Mouse (Mus musculus) lung, adult 2 months (tissue): ENCODE data around the gene Nbeal2.

Experiments
- CTCF ChIP-seq: fragments of 200-500 bp; IDR thresholded peaks from 2 replicates; pipeline ENCODE4 v1.5.1; 2011; ENCODE audit warnings: mild to moderate bottlenecking, low read length, control low read depth; ENCODE audit not compliant: insufficient read depth
- POLR2A ChIP-seq: fragments of 200-500 bp; IDR thresholded peaks from 2 replicates; pipeline ENCODE4 v1.6.1; 2011; ENCODE audit warnings: low read depth, mild to moderate bottlenecking, control low read depth, low read length, borderline replicate concordance; ENCODE audit errors: extremely low read depth

DNA sequence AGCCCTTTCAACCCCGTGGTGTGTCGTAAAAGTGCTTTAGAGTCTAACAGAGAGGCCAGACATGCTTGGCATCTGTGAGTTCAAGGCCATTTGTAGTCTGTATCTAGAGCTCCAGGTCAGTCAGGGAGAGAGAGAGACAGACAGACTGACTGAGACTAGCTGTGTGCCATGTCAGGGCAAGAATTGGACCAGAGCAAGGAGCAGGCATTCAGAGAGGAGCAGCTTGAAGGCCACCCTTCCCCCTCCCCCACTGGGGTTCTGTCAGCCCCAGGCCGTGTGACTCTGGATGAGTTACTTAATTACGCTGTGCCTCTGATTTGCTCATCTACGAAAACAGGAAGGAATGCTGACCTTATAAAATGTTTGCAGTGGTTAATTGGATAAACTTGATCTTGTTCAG is 28.3 kb upstream of the Nbeal2 start:
- TF ChIP-seq POLR2A (no peak), CTCF (no peak)
